Mouse (Mus musculus): ENCODE data around the gene Aff2. TPM values are rescaled to one million over a fixed set of nuclear protein-coding genes. Genes with fewer than 3 reads are reported as not detected.

Gene Aff2
- 1 to 10 TPM; 2.0 to 2.8 TPM for total RNA-seq (2021)
- long read RNA-seq, experiment 1, result 0 reads
- long read RNA-seq, experiment 2, result 0 reads

DNA sequence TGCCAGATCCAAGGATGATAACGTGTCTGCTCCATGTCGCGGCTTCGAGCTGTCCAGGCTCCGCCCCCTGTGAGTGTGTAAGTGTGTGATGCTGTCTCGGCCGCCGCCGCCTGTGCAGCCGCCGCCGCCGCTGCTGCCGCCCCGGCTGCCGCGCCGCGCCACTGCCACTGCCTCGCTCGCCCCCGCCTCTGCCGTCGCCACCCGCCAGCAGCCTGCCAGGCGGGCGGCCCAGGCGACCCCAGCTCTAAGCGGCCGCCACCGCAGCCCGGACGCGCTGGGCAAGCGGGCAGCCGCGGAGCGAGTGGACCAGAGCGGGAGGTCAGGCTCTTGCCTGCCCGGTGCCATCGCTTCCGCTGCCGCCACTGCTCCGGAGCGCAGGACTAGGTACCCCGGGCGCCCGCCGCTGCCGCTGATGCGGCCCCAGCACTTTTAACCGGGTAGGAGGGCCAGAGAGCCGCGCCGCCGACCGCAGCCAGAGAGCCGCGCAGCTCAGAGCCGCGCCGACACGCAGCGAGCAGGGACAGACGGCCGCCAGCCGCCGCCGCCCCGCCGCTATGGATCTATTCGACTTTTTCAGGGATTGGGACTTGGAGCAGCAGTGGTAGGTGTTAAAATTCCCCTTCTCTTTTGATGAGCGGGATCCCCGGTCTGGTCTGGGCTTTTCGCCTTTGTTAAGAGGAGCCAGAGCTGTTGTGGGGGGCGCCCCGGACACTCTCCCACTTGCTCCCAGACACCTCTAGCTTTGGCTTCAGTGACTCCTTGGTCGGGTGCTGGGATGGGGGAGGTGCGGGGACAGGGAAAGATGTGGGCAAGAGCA is at the start of gene Aff2:
Gene Aff2, plus strand, starts transcription at position 57 of the 817 bp plus-strand sequence.
- peak; percentile 18 for DNase-seq

DNA sequence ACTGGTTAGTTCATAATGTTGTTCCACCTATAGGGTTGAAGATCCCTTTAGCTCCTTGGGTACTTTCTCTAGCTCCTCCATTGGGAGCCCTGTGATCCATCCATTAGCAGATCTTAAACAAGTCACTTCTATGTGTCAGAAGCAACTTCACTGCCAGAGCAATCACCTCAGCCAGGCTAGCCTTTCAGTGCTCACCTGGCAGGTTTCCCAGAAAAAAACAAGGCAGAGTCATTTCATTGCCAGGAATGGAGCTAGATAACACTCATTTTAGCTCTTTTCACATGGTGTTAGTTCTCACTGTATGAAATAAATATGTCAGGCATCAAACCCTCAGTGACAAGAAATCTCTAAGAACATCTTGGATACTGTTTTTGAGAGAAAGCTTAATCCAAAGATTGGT is 22.8 kb upstream of the Aff2 start:
- DNase-seq, result no peak

DNA sequence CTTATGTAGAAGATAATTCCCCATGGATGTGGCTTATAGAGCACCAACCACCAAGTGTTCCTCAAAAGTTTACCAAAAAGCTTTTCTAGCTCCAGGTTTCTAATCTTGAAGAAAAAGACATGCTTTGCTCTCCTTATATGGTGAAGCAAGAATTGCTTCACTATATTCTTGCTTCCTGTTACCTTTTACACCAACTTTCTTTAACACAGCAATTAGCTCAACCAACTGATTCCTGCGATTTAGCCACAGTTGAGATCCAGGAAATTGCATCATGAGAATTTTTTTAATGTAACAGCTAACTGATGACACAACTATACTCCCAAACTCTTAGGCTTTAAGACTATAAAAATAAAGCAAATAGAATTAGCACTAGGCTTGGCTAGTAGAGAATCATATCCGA is 4.5 kb upstream of the Aff2 start:
- no peak for DNase-seq

DNA sequence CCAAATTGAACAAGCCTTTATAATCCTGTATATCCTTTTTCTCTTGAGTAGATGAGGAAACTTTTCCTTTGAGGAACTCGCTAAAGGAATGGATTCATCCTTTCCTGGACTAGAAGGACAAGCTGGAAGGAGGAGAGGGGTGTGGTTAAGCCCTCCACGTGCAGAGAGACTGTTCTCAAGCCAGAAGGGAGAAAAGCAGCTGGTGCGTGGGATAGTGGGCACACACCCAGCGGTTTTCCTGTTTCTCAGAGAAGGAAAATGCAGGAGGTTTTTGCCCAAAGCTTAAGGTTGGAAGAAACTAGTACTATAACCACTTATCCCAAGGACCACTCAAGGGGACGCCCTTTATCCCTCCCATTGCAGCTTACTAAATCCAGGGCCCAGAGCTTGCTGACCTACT is 734 bp upstream of the Aff2 start:
- DNase-seq, result peak; percentile 7

DNA sequence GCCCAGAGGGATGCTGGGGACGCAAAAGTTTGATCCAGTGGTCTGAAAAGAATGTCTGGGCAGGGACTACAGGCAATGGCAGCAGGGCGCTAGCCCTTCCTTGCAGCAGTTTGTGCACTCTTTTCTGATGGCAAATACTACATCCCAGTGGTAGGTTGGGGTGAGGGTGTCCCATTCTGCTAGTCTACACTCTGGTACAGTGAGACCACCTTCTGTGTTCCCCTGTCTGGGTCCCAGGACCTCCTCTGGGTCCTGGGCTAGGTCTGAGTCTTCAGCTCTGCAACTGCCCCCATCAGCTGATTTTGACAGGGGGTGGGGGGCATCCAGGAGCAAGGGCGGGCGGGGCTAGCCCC is 233 bp upstream of the Aff2 start:
- DNase-seq, result no peak

DNA sequence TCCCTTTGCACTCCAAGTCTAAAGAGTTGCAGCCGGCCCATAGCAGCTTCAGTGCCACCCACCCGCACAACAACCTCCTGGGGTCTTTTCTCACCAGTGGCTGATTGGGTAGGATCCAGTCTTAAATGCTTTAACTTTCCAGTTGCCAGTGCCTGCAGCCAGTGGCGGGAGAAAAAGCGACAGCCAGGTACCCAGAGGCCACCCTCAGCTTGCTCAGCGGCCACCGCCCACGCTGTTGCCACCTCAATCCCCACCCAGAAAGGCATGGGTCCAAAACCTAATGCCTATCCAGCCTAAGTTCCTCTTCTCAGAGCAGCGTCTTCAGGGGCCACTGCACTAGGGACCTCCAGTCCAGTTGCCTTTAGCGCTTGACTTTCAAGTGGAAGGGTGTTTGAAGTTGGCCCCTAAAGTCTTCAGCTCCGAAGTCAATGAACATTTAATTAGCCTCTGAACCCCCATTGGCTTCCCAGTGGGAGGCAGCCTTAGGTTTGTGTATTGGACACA is 1.0 kb downstream of the Aff2 start:
- DNase-seq, result no peak

DNA sequence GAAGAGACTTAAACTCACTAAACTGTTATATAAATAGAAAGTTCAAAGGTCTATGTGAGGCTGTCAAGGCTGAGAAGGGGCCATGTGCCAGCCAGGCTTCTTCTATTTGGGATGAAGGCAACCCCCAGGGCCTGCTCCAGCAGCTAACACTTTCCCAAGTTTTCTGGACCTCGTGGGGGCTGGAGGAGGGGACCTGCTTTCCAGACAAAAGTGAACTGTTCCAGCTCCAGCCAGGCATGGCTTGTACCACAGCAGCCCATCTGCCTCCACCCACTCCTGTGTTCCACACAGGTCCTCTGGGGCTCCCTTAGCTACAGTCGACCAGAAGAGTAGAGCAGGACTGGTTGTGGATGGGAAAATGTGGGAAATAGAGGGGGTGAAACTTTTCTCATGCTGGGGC is 4.1 kb downstream of the Aff2 start:
- no peak for DNase-seq

DNA sequence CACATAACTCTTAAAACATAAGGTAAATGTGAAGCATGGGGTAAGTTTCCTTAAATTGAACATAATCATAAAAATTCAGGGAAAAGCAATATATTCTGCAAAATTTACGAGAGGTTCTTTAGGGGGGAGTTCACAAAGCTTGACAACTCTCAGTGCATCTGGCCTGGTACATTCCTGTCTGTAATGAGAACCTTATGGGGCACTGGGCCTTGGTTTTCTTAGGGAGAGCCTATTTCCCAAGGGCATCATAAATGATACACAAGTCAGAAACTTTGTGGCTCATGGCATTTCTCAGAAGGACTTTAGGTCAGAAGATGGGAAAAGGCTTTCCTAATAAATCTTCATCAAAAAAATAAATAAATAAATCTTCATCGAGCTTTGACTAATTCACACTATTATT is 13.2 kb downstream of the Aff2 start:
- no peak for DNase-seq

DNA sequence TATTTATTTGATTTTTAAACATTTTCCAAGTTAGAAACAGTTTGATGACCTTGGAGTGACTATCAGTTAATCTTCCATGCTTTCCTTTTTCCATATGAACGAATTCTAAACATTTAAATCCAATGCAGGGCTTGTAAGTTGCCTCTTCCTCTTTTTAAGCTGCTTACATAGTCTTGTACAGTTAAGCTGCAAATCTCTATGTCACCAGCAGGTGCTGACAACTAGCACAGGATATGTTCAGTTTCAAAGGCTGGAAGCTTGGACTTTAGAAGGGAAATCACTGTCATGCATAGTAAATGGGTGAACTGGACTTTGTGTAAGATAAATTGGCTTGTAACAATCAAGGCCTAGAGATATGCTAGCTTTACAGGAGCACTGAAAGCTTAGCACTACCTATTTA is 29.6 kb downstream of the Aff2 start:
- no peak for DNase-seq

DNA sequence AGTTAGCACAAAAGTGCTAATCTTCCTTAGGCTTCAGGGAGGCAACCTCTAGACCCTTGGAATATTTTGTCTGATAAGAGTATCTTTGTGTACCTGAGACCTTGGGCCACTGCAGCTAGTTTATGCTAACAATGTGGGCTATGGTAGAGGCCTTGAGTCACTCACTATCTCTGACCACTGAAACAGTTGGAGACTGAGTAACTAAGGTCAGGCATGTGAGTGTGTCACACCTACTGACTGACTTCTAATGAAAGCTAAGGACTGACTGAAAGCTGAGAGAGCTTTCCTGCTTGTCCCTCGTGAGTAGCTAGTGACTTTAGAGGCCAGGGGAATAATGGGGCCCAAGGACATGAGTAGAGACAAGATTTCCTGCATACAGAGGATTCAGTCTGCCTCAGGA is 54.9 kb downstream of the Aff2 start:
- no peak for DNase-seq

DNA sequence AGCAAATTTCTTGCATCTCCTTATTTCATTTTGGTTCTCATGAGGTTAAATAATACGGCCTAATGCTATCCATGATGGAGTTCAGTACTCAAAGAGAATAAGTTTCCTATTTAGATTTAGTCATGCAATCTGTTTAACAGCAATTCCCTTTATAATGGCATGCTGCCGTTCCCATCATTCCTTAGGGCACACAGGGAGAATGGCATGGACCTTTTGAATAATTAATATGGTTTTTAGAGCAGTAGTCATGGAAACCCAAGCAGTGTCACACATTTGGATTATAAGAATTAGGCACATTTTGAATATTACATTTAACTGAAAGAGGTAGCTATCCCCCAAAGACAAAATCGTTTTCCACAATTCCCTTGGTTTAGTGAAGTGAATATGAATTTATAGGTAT is 78.3 kb downstream of the Aff2 start:
- DNase-seq, result no peak

DNA sequence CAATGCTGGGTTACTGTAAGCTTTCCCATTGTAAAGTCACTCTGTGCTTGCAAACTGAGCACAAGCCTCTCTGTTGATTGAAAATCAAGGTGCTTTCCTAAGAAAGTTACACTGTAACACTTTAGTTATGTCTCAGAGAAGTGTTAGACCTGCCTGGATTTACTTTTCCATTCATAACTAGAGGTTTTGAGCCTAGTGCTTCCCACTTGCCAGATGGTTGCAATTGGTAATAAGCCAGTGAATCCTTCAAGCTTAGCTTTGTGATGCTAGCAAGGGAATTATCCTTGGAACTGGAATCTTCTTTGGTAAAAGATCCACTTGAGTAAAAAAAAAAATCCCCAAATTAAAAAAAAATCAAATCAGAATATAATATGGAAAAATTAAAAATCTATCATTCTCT is 81.8 kb downstream of the Aff2 start:
- no peak for DNase-seq

DNA sequence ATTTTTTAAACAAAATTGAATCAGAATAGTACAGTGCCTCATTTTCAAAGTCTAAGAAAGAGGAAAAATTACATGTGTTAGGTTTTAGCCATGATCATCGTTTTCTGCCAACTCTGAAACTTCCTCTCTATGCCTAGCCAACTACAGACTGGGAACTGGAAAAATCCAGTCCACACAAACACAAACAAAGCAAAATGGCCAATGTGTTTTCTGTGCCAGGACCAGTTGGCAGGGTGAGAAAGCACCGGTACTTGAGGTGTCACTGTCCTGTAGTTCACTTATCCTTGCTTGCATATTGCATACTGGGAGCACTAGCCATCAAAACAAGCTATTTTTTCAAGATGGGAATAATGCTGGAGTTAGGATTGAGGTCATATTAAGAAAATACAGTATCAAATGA is 100.8 kb downstream of the Aff2 start:
- DNase-seq, result no peak

DNA sequence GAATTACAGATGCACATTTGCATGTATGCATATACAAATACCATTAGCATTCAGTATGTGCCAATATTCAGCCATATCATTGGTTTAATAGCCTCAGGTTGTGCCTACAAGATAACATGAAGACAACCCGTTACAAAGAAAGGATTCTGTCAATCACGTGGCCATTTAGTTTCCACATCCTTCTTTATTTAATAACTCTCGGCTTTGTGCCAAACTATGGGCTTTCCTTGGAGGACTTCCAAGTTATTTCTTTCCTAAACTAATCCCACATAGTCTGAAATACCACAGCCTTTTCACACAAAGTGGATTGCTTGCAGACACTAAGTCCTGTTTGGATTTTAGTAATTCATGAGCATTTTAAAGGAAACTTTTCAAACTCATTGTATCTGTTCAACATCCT is 142.0 kb downstream of the Aff2 start:
- no peak for DNase-seq

DNA sequence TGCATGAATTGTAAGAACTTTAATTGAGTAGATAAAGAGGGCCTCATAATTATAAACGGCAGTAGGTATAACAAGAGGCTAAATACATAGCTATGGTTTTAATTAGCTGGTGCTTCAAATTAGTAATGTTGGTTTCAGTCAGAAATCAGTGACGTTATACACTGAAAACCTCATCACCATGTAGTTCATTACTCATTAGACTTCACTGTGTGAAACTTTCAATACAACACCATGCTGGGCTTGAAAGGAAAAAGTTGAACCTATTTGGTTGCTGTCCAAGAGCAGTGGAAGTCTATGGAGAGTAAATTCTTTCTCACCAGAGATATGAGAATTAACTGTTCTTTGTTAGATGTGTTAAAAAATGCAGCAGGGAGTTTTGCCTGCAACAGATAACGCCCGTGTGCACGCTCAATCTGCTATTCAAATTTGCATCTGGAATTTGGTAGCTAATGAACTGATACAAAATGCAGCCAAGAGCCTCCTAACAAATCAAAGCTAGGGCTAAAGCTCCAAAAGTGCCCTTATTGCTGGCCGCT is 158.0 kb downstream of the Aff2 start:
- DNase-seq, result no peak

DNA sequence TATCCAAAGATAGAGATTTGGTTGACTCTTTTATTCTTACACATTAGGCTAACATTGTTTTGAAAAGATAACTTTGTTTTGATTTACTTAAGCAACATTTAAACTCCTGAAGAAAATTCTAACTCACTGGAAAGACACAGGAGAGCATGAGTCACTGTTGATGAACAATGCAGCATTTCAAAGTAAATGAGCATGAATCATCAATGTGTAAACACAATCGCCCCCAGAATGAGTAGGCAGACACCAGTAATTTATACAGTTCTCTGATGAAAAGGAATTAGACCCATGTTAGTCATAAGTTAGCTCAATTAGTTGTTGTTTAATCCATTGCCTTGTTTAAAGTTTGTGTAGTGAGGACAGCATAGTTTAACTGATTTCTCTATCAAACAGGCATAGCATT is 180.7 kb downstream of the Aff2 start:
- DNase-seq, result no peak

DNA sequence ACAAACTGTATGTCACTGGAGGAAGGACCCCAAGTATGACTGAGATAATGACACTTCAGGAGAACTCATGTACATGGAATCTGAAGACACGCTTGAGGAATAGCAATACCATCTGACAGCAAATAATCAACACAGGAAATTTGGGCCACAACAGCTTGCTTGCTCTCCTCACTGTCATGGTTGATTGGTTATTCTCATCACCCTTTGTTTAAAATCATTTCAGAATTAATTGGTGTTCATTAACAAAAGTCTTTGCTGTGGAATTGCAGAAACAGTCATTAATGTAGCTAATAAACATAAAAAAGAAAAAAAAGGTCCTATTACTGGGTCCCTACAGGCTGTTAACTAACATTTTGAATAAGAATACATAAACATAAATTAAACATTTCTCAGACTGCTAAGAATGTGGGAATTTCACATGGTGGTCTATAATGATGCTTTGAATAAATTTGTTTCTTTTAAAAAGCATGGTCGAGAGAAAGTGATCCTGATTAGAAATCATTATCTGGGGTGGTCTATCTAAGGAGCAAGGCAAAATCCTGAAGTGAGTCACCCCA is 219.9 kb downstream of the Aff2 start:
- DNase-seq, result no peak

DNA sequence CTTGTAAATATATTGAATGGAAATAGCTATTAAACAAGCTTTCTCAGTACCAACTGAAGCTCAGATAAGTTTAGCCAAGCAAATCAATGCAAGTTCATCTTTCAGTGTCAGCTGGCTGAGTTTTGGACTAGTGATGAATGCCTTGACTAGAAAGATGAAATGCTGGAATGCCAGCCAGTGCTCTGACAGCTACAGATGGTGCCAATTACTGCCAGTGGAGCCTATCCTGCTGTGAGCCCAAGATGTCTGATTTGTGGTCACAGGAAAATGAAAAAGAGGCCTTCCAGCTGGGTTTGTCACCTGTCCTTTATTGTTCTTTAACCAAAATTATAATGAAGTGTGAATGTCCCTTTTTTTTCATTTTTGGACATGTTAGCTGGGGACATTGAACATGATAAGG is 248.7 kb downstream of the Aff2 start:
- DNase-seq, result no peak

DNA sequence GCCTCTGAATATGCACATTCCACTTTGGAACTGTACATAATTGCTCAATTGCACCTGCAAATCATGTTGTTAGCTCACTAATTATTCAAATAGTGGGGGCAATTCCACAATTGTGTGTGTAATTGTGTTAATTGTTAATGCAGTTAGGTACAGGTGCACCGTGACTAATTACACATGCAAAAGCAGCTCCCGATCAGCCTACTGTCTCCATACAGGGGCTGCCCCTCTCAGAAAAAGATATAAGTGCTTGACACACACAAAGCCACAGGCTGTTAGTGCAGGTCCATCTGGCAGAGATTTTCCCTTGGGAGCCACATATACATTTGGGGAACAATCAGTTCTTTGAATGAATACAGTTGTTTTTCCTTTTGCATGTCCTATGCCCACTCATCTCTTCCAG is 302.9 kb downstream of the Aff2 start:
- no peak for DNase-seq

DNA sequence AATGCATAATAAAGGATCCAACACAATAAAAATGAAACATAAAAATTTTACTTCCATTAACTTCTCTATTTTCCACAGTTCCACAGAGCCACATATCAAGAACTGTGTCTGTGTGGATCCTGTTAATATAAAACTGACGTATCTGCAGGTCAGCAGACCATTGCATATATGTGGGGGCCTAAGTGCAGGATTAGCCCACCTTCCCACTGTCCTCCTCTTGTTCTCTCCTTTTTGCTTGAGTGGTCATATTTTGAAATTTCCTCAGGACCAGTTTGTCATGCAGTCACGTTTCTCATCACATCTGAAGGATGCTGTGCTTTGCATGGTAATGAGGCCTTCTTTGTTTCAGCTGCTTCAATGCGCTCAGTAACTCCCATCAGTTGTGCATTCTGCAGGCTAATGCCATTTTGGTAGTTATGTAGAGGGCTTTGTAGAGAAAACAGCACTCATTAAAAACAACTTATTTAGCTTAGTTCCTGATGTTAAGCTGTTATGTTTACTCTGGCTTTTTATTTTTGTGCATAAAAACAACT is 306.1 kb downstream of the Aff2 start:
- no peak for DNase-seq

DNA sequence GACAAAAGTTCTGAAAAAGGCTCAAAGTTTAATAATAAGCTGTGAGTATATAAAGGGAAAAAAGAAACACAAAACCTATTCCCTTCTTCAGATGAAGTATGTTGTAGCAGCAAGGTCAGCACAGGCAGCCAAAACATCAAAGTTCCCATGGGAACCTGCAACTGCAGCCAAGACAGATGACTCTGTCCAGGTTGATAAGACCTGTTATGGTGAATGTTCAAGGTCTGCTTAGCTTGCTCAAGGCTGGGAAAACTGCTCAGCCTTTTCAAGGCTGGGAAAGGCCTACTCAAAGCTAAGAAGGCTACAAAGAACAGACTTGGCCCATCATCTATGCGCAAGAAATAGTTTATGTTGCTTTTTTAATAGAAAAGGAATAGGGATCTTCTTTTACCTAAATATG is 315.6 kb downstream of the Aff2 start:
- no peak for DNase-seq

DNA sequence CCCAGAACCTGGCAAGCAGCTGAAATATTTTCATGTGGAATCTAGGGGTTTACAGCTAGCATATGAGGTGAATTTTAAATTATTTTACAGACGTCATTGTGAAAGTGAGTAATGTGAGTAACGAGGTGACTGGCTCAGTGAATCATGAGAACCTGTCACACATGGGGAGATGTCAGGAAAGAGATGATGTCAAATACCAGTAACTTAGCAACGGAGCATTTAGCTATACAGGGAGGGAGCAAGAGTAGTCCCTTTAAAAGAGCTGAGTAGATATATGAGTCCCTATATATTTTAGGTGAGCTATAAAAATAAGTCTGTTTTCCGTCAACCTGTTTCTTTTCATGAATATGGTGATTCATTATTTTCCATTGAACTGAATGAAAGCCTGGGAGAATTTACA is 338.7 kb downstream of the Aff2 start:
- no peak for DNase-seq

DNA sequence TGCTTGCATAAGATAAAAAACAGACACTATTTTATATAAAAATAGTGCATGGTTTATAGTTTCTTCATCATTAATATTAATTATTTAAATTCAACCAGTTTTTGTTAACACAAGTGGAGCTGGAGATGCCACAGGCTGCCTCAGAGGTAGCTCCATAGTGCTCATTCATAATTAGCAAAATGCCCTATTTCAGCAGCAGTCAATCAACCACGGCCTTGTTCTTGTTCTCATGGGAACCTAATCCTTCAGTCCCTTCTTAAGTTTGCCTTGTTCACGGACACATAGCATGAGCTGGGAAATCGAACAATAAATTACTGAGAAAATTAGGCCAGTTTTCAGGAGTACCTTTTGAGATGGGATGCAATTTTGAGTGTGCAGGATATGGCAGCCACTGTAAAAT is 378.9 kb downstream of the Aff2 start:
- DNase-seq, result no peak
